Mouse (Mus musculus): ENCODE results near the gene A030005L19Rik. TPM values are rescaled to one million over a fixed set of nuclear protein-coding genes. Genes with fewer than 3 reads are reported as not detected.
"Not testable (repeated sequence)": the region's sequence is repeated elsewhere in the genome, so short reads cannot be mapped to it uniquely, and the experiment has no call there.

Gene A030005L19Rik
- polyA plus RNA-seq, 1 experiment from 2014 or later = 0.29 TPM

- no peak for ATAC-seq (ENCODE audit: insufficient read depth)
- Histone ChIP-seq H3K4me1 (replicated peaks) (no peaks in the 10 kb centered on the region), H3K4me3 (replicated peaks) (no peak overlapping the region), H3K27ac (replicated peaks) (no peak overlapping the region), H3K9ac (no peak overlapping the region), H3K36me3 (replicated peaks) (no peaks in the 10 kb centered on the region), H3K4me2 (no peak overlapping the region), H3K27me3 (no peaks in the 10 kb centered on the region), H3K9me3 (replicated peaks) (no peaks in the 10 kb centered on the region)
- 80% methylated on average over 5 of the region's 5 CpGs for WGBS (ENCODE audit: insufficient replicate concordance)
These were observed 25.5 kb downstream of the A030005L19Rik start for GRCm38 (mm10) chr1:82938666-82939065.

- not testable (repeated sequence) for H3K4me1 ChIP-seq (replicated peaks); H3K9me3 ChIP-seq (replicated peaks); H3K4me2 ChIP-seq; H3K27ac ChIP-seq (replicated peaks); ATAC-seq (ENCODE audit: insufficient read depth); H3K4me3 ChIP-seq (replicated peaks); H3K9ac ChIP-seq; H3K27me3 ChIP-seq; H3K36me3 ChIP-seq (replicated peaks)
- WGBS (ENCODE audit: insufficient replicate concordance) = 60% methylated on average over 2 of the region's 2 CpGs
These were observed 29.4 kb downstream of the A030005L19Rik start for GRCm38 (mm10) chr1:82942505-82942904.

- H3K4me3 ChIP-seq (replicated peaks); H3K9ac ChIP-seq; H3K9me3 ChIP-seq (replicated peaks); H3K4me2 ChIP-seq; ATAC-seq (ENCODE audit: insufficient read depth); H3K27ac ChIP-seq (replicated peaks); H3K36me3 ChIP-seq (replicated peaks); H3K4me1 ChIP-seq (replicated peaks); H3K27me3 ChIP-seq: not testable (repeated sequence)
- no CpG with 5 or more reads among the region's 6 CpGs for WGBS (ENCODE audit: insufficient replicate concordance)
These were observed 30.2 kb downstream of the A030005L19Rik start, which contains the start of gene A030003K21Rik for GRCm38 (mm10) chr1:82943295-82943694. Gene A030003K21Rik (minus strand): TSS chr1:82943388.

- ATAC-seq (ENCODE audit: insufficient read depth); H3K9ac ChIP-seq: not testable (repeated sequence)
These were observed 32.9 kb downstream of the A030005L19Rik start for GRCm38 (mm10) chr1:82946029-82946428.

GRCm38 (mm10) chr1:82948601-82949000, 35.5 kb downstream of the A030005L19Rik start:
- H3K27ac ChIP-seq (replicated peaks) = no peak overlapping the region
- H3K4me2 ChIP-seq = no peak overlapping the region
- H3K36me3 ChIP-seq (replicated peaks) = no peaks in the 10 kb centered on the region
- H3K27me3 ChIP-seq = no peaks in the 10 kb centered on the region
- H3K9ac ChIP-seq = no peak overlapping the region
- WGBS (ENCODE audit: insufficient replicate concordance) = 70% methylated on average over 2 of the region's 2 CpGs
- ATAC-seq (ENCODE audit: insufficient read depth) = no peak
- H3K9me3 ChIP-seq (replicated peaks) = no peaks in the 10 kb centered on the region
- no peaks in the 10 kb centered on the region for H3K4me1 ChIP-seq (replicated peaks)
- H3K4me3 ChIP-seq (replicated peaks) = no peak overlapping the region

More at GRCm38 (mm10) chr1:82946029-82946428, 32.9 kb downstream of the A030005L19Rik start:
- H3K27ac ChIP-seq (replicated peaks); H3K27me3 ChIP-seq; H3K36me3 ChIP-seq (replicated peaks); H3K4me3 ChIP-seq (replicated peaks); H3K4me1 ChIP-seq (replicated peaks); H3K9me3 ChIP-seq (replicated peaks); H3K4me2 ChIP-seq: not testable (repeated sequence)
- 73% methylated on average over 2 of the region's 2 CpGs for WGBS (ENCODE audit: insufficient replicate concordance)

- H3K9ac ChIP-seq; H3K4me1 ChIP-seq (replicated peaks); ATAC-seq (ENCODE audit: insufficient read depth); H3K9me3 ChIP-seq (replicated peaks); H3K4me2 ChIP-seq; H3K36me3 ChIP-seq (replicated peaks); H3K27ac ChIP-seq (replicated peaks); H3K27me3 ChIP-seq; H3K4me3 ChIP-seq (replicated peaks): not testable (repeated sequence)
These were observed 42.8 kb downstream of the A030005L19Rik start, which contains the start of gene Gm7544 for GRCm38 (mm10) chr1:82955913-82956312. Gene Gm7544 (minus strand): TSS chr1:82956013.

- no peak within 1 kb of the TSS for H3K27ac ChIP-seq (replicated peaks)
- H3K27me3 ChIP-seq = no peaks in the 10 kb centered on the region
- no peak within 1 kb of the TSS for H3K4me3 ChIP-seq (replicated peaks)
- ATAC-seq (ENCODE audit: insufficient read depth) = no peak
- no peaks in the 10 kb centered on the region for H3K36me3 ChIP-seq (replicated peaks)
- H3K9me3 ChIP-seq (replicated peaks) = no peaks in the 10 kb centered on the region
- no peak within 1 kb of the TSS for H3K4me2 ChIP-seq
- H3K4me1 ChIP-seq (replicated peaks) = no peaks in the 10 kb centered on the region
- H3K9ac ChIP-seq = no peak within 1 kb of the TSS
- 63% methylated on average over 11 of the region's 11 CpGs for WGBS (ENCODE audit: insufficient replicate concordance)
These were observed 46.8 kb downstream of the A030005L19Rik start, which contains the start of gene Gm47955 for GRCm38 (mm10) chr1:82959870-82960385. Gene Gm47955 (plus strand): TSS chr1:82960286.

Other genes starting within 250 kb of the A030005L19Rik start
- 153 and 171 TPM in 2 replicates for gene Mff, start 188.4 kb upstream of the A030005L19Rik start, polyA plus RNA-seq (2015; fragmentation: Nextera tagmentation; extraction: Ambion mirVana)
- gene Tm4sf20, start 144.9 kb upstream of the A030005L19Rik start, polyA plus RNA-seq (2015; fragmentation: Nextera tagmentation; extraction: Ambion mirVana) = 0.07 and 0.10 TPM in 2 replicates
- gene Gm47791, start 142.1 kb upstream of the A030005L19Rik start, polyA plus RNA-seq (2015; fragmentation: Nextera tagmentation; extraction: Ambion mirVana) = not detected in 2 replicates
- gene Agfg1, start 73.8 kb upstream of the A030005L19Rik start, polyA plus RNA-seq (2015; fragmentation: Nextera tagmentation; extraction: Ambion mirVana) = 46.3 and 46.5 TPM in 2 replicates
- not detected in 2 replicates for gene A030014E15Rik, start 11.6 kb downstream of the A030005L19Rik start, polyA plus RNA-seq (2015; fragmentation: Nextera tagmentation; extraction: Ambion mirVana)
- gene Gm6217, start 18.1 kb downstream of the A030005L19Rik start, polyA plus RNA-seq (2015; fragmentation: Nextera tagmentation; extraction: Ambion mirVana) = not detected in 2 replicates
- gene A030003K21Rik, start 30.1 kb downstream of the A030005L19Rik start, polyA plus RNA-seq (2015; fragmentation: Nextera tagmentation; extraction: Ambion mirVana) = not detected in 2 replicates
- not detected in 2 replicates for gene Gm7544, start 42.7 kb downstream of the A030005L19Rik start, polyA plus RNA-seq (2015; fragmentation: Nextera tagmentation; extraction: Ambion mirVana)
- gene Gm47955, start 47.0 kb downstream of the A030005L19Rik start, polyA plus RNA-seq (2015; fragmentation: Nextera tagmentation; extraction: Ambion mirVana) = not detected in 2 replicates
- not detected in 2 replicates for gene Gm47959, start 87.2 kb downstream of the A030005L19Rik start, polyA plus RNA-seq (2015; fragmentation: Nextera tagmentation; extraction: Ambion mirVana)
- 0.05 TPM in 1 of 2 replicates, not detected in the other for gene Slc19a3, start 125.1 kb downstream of the A030005L19Rik start, polyA plus RNA-seq (2015; fragmentation: Nextera tagmentation; extraction: Ambion mirVana)
- not detected in 2 replicates for gene Krtap28-10, start 129.2 kb downstream of the A030005L19Rik start, polyA plus RNA-seq (2015; fragmentation: Nextera tagmentation; extraction: Ambion mirVana)
- gene Gm47969, start 131.6 kb downstream of the A030005L19Rik start, polyA plus RNA-seq (2015; fragmentation: Nextera tagmentation; extraction: Ambion mirVana) = not detected in 2 replicates
- not detected in 2 replicates for gene A030005K14Rik, start 146.1 kb downstream of the A030005L19Rik start, polyA plus RNA-seq (2015; fragmentation: Nextera tagmentation; extraction: Ambion mirVana)
- not detected in 2 replicates for gene Krtap28-13, start 147.6 kb downstream of the A030005L19Rik start, polyA plus RNA-seq (2015; fragmentation: Nextera tagmentation; extraction: Ambion mirVana)
- not detected in 2 replicates for gene Ccl20, start 203.4 kb downstream of the A030005L19Rik start, polyA plus RNA-seq (2015; fragmentation: Nextera tagmentation; extraction: Ambion mirVana)
- gene Daw1, start 246.4 kb downstream of the A030005L19Rik start, polyA plus RNA-seq (2015; fragmentation: Nextera tagmentation; extraction: Ambion mirVana) = not detected in 2 replicates